Comparison of ENCODE assay signal across 11 mouse cellular contexts in the genomic region with DNA sequence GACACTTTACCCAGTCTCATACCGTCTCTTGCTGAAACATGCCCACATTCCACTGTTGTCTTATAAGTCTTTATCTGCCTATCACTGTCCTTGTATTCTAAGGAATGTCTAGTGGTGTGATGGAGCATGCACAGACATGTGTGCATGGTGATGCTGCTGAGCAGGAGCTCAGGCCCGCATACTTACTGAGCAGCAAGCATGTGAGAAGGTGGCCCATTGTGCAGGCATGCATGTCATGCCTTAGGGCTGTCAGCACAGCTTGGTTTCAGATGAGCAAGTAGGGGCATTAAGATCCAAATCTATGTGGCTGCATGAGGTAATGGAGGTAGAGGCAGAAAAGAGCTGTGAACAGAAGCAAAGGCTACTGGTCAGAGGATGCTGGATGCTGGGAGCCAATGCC.
"Had no signal": no experiment of that assay in that cellular context is flagged by ENCODE, and none has a peak within 500 bp of the region (broad histone marks: within the 10 kb centered on the region; RNA-seq: fewer than 3 reads in every experiment).

No protein-coding gene starts in this region.

- H3K4me3 ChIP-seq: limb, embryonic 13.5 days; liver, embryonic 13.5 days; midbrain, embryonic 13.5 days had no signal

- H3K4me1 ChIP-seq: limb, embryonic 13.5 days; liver, embryonic 13.5 days; midbrain, embryonic 13.5 days had no signal

- H3K36me3 ChIP-seq: limb, embryonic 13.5 days; liver, embryonic 13.5 days; midbrain, embryonic 13.5 days had no signal

- ATAC-seq: midbrain, embryonic 13.5 days had no signal

- DNase-seq: kidney, adult 9 months; kidney, postnatal 14 days; kidney, postnatal 4 days; left cerebral cortex, postnatal 4 days; liver, embryonic 13.5 days; lung, adult 2 months; thymus, adult 18-20 months; thymus, postnatal 36 days had no signal

- H3K9ac ChIP-seq: limb, embryonic 13.5 days; liver, embryonic 13.5 days; midbrain, embryonic 13.5 days had no signal

- H3K4me2 ChIP-seq: limb, embryonic 13.5 days; liver, embryonic 13.5 days; midbrain, embryonic 13.5 days had no signal

- H3K27me3 ChIP-seq: limb, embryonic 13.5 days; liver, embryonic 13.5 days; midbrain, embryonic 13.5 days had no signal

- H3K27ac ChIP-seq: limb, embryonic 13.5 days; liver, embryonic 13.5 days; macrophage; midbrain, embryonic 13.5 days had no signal

- H3K9me3 ChIP-seq: limb, embryonic 13.5 days; liver, embryonic 13.5 days; midbrain, embryonic 13.5 days had no signal
